Mouse (Mus musculus): ENCODE results near the gene Ube3a. TPM values are rescaled to one million over a fixed set of nuclear protein-coding genes. Genes with fewer than 3 reads are reported as not detected.

The Ube3a gene
- polyA plus RNA-seq, 1 experiment from 2014 or later = 127 TPM

GRCm38 (mm10) chr7:59245541-59245940 lies 17.0 kb downstream of the Ube3a start:
- H3K9ac ChIP-seq = no peak overlapping the region
- H3K36me3 ChIP-seq = peaks cover 6% of the 10 kb centered on the region; the same call in 1 of the 2 replicates
- H3K27me3 ChIP-seq = no peaks in the 10 kb centered on the region
- no peaks in the 10 kb centered on the region for H3K9me3 ChIP-seq
- no peaks in the 10 kb centered on the region for H3K4me1 ChIP-seq
- WGBS = 92% methylated on average over 2 of the region's 2 CpGs
- no peak overlapping the region for H3K4me3 ChIP-seq
- no peak overlapping the region for H3K4me2 ChIP-seq
- no peak overlapping the region for H3K27ac ChIP-seq
- no peak for ATAC-seq (ENCODE audit: insufficient number of reproducible peaks, low FRiP score, low TSS enrichment, low read depth)

- H3K4me3 ChIP-seq = no peak overlapping the region
These were observed 24.8 kb downstream of the Ube3a start for GRCm38 (mm10) chr7:59253373-59253772.

GRCm38 (mm10) chr7:59265538-59265937 lies 37.0 kb downstream of the Ube3a start:
- Histone ChIP-seq H3K27me3 (no peaks in the 10 kb centered on the region), H3K9me3 (no peaks in the 10 kb centered on the region), H3K36me3 (0 out of 2 replicates have a peak, but pooled peaks cover 3% of the 10 kb centered on the region), H3K4me2 (no peak overlapping the region), H3K4me3 (no peak overlapping the region), H3K27ac (no peak overlapping the region), H3K9ac (no peak overlapping the region), H3K4me1 (no peaks in the 10 kb centered on the region)
- no peak for ATAC-seq (ENCODE audit: insufficient number of reproducible peaks, low FRiP score, low TSS enrichment, low read depth)
- 93% methylated on average over 1 of the region's 1 CpGs for WGBS

More at GRCm38 (mm10) chr7:59253373-59253772, 24.8 kb downstream of the Ube3a start:
- peaks cover 12% of the 10 kb centered on the region for H3K36me3 ChIP-seq
- no peaks in the 10 kb centered on the region for H3K9me3 ChIP-seq
- H3K27me3 ChIP-seq = no peaks in the 10 kb centered on the region
- no peak overlapping the region for H3K4me2 ChIP-seq
- no peak overlapping the region for H3K27ac ChIP-seq
- no peaks in the 10 kb centered on the region for H3K4me1 ChIP-seq
- H3K9ac ChIP-seq = no peak overlapping the region
- 96% methylated on average over 2 of the region's 2 CpGs for WGBS
- ATAC-seq (ENCODE audit: insufficient number of reproducible peaks, low FRiP score, low TSS enrichment, low read depth) = no peak

- no peaks in the 10 kb centered on the region for H3K27me3 ChIP-seq
- no peak for ATAC-seq (ENCODE audit: insufficient number of reproducible peaks, low FRiP score, low TSS enrichment, low read depth)
- no peak overlapping the region for H3K4me2 ChIP-seq
- H3K9me3 ChIP-seq = no peaks in the 10 kb centered on the region
- H3K27ac ChIP-seq = no peak overlapping the region
- no peak overlapping the region for H3K4me3 ChIP-seq
- peaks cover 9% of the 10 kb centered on the region for H3K36me3 ChIP-seq
- 69% methylated on average over 4 of the region's 4 CpGs for WGBS
- no peak overlapping the region for H3K9ac ChIP-seq
- no peaks in the 10 kb centered on the region for H3K4me1 ChIP-seq
These were observed 43.2 kb downstream of the Ube3a start for GRCm38 (mm10) chr7:59271775-59272174.

GRCm38 (mm10) chr7:59312576-59312975 lies 84.0 kb downstream of the Ube3a start:
- 88% methylated on average over 1 of the region's 1 CpGs for whole genome bisulfite sequencing
- no peaks in the 10 kb centered on the region for H3K9me3 ChIP-seq
- no peak overlapping the region for H3K4me3 ChIP-seq
- no peak overlapping the region for H3K27ac ChIP-seq
- no peak overlapping the region for H3K4me2 ChIP-seq
- peaks cover 9% of the 10 kb centered on the region; the same call in 1 of the 2 replicates for H3K36me3 ChIP-seq
- ATAC-seq (ENCODE audit: insufficient number of reproducible peaks, low FRiP score, low TSS enrichment, low read depth) = no peak
- H3K27me3 ChIP-seq = no peaks in the 10 kb centered on the region
- H3K4me1 ChIP-seq = no peaks in the 10 kb centered on the region
- no peak overlapping the region for H3K9ac ChIP-seq

GRCm38 (mm10) chr7:59322759-59323158 lies 94.2 kb downstream of the Ube3a start:
- H3K27me3 ChIP-seq = no peaks in the 10 kb centered on the region
- no peak overlapping the region for H3K4me3 ChIP-seq
- H3K4me2 ChIP-seq = no peak overlapping the region
- ATAC-seq (ENCODE audit: insufficient number of reproducible peaks, low FRiP score, low TSS enrichment, low read depth) = no peak
- no peak overlapping the region for H3K27ac ChIP-seq
- no peaks in the 10 kb centered on the region for H3K9me3 ChIP-seq
- no peaks in the 10 kb centered on the region for H3K4me1 ChIP-seq
- H3K9ac ChIP-seq = no peak overlapping the region
- WGBS = 85% methylated on average over 1 of the region's 1 CpGs
- no peaks in the 10 kb centered on the region for H3K36me3 ChIP-seq
